Mouse (Mus musculus) neural tube, embryonic 14.5 days (tissue): ENCODE measurements around the gene Abcc1. TPM values are rescaled to one million over a fixed set of nuclear protein-coding genes. Genes with fewer than 3 reads are reported as not detected.

Experiments used
- ATAC-seq: fragments of 200-750 bp; cut with Nextera tagmentation; 2 replicates; pipeline ENCODE4 v1.8.0; 2017; ENCODE audit warnings: low read depth, mild to moderate bottlenecking, moderate TSS enrichment, moderate library complexity
- H3K27ac ChIP-seq: fragments of 300-500 bp; sonication (generic); 2 replicates; pipeline ENCODE4 v1.5.1; 2014; ENCODE audit warnings: low read depth, mild to moderate bottlenecking, control low read depth, low read length, moderate library complexity, mixed read lengths
- H3K27me3 ChIP-seq: fragments of 300-500 bp; sonication (generic); 2 replicates; pipeline ENCODE4 v1.6.1; 2014; ENCODE audit warnings: low read length; ENCODE audit not compliant: control insufficient read depth, insufficient read depth
- H3K36me3 ChIP-seq: fragments of 300-500 bp; sonication (generic); 2 replicates; pipeline ENCODE4 v1.6.1; 2014; ENCODE audit warnings: low read length, mixed read lengths; ENCODE audit not compliant: control insufficient read depth, insufficient read depth
- H3K4me1 ChIP-seq: fragments of 300-500 bp; sonication (generic); 2 replicates; pipeline ENCODE4 v1.6.1; 2014; ENCODE audit warnings: low read length; ENCODE audit not compliant: control insufficient read depth, insufficient read depth
- H3K4me2 ChIP-seq: fragments of 300-500 bp; sonication (generic); 2 replicates; pipeline ENCODE4 v1.6.1; 2014; ENCODE audit warnings: mild to moderate bottlenecking, low read depth, low read length, control low read depth
- H3K4me3 ChIP-seq: fragments of 300-500 bp; sonication (generic); 2 replicates; pipeline ENCODE4 v1.5.1; 2014; ENCODE audit warnings: low read depth, low read length, control low read depth, mixed read lengths
- H3K9ac ChIP-seq: fragments of 300-500 bp; sonication (generic); replicated peaks from 2 replicates; pipeline ENCODE4 v1.6.1; 2014; ENCODE audit warnings: low read depth, mild to moderate bottlenecking, control low read depth, low read length, mixed read lengths
- H3K9me3 ChIP-seq: fragments of 300-500 bp; sonication (generic); 2 replicates; pipeline ENCODE4 v1.6.1; 2016; ENCODE audit warnings: low read length; ENCODE audit not compliant: control insufficient read depth
- WGBS: fragments of 180-500 bp; shearing (Covaris S2); extraction: QIAGEN DNeasy Blood & Tissue Kit; methylation state at CpG from one replicate; pipeline ENCODE4 v1.1.7; 2014; 5-methylcytosine and 5-hydroxymethylcytosine counted together
- polyA plus RNA-seq: library from polyadenylated mRNA; unstranded; fragments of >200 nt; fragmentation: Nextera tagmentation; extraction: Ambion mirVana; gene quantifications from 2 replicates; pipeline ENCODE4 v1.2.1, GENCODE M21; 2014

Gene Abcc1
- polyA plus RNA-seq, 1 experiment from 2014 or later: 9.9 TPM

- no peaks in the 10 kb centered on the region for H3K9me3 ChIP-seq
- no peak overlapping the region for H3K4me3 ChIP-seq
- no peaks in the 10 kb centered on the region for H3K36me3 ChIP-seq
- H3K27ac ChIP-seq: no peak overlapping the region
- ATAC-seq: no peak
- no peaks in the 10 kb centered on the region for H3K4me1 ChIP-seq
- no peak overlapping the region for H3K9ac ChIP-seq
- 96% methylated on average over 4 of the region's 4 CpGs for WGBS
- no peak overlapping the region for H3K4me2 ChIP-seq
- H3K27me3 ChIP-seq: no peaks in the 10 kb centered on the region
Measured at GRCm38 (mm10) chr16:14399303-14399702, 37.9 kb downstream of the Abcc1 start.

- Histone ChIP-seq H3K9me3 (no peaks in the 10 kb centered on the region), H3K36me3 (peaks cover 7% of the 10 kb centered on the region; the same call in 1 of the 2 replicates), H3K27ac (no peak overlapping the region), H3K4me2 (no peak overlapping the region), H3K4me1 (no peaks in the 10 kb centered on the region), H3K27me3 (no peaks in the 10 kb centered on the region), H3K9ac (no peak overlapping the region), H3K4me3 (no peak overlapping the region)
- WGBS: 99% methylated on average over 2 of the region's 2 CpGs
- ATAC-seq: no peak
Measured at GRCm38 (mm10) chr16:14403507-14403906, 42.1 kb downstream of the Abcc1 start.

- Histone ChIP-seq H3K36me3 (peaks cover 7% of the 10 kb centered on the region; the same call in 1 of the 2 replicates), H3K4me2 (no peak overlapping the region)
Measured at GRCm38 (mm10) chr16:14405636-14406035, 44.3 kb downstream of the Abcc1 start.

GRCm38 (mm10) chr16:14409124-14409523, 47.8 kb downstream of the Abcc1 start:
- Histone ChIP-seq H3K4me3 (no peak overlapping the region), H3K36me3 (peaks cover 7% of the 10 kb centered on the region; the same call in 1 of the 2 replicates)
- 92% methylated on average over 2 of the region's 2 CpGs for WGBS

More at GRCm38 (mm10) chr16:14405636-14406035, 44.3 kb downstream of the Abcc1 start:
- no peaks in the 10 kb centered on the region for H3K27me3 ChIP-seq
- no peak overlapping the region for H3K4me3 ChIP-seq
- WGBS: 96% methylated on average over 6 of the region's 6 CpGs
- H3K9me3 ChIP-seq: no peaks in the 10 kb centered on the region
- H3K9ac ChIP-seq: no peak overlapping the region
- ATAC-seq: no peak
- H3K27ac ChIP-seq: no peak overlapping the region
- H3K4me1 ChIP-seq: no peaks in the 10 kb centered on the region

GRCm38 (mm10) chr16:14409776-14410175, 48.4 kb downstream of the Abcc1 start:
- ATAC-seq: no peak

More at GRCm38 (mm10) chr16:14409124-14409523, 47.8 kb downstream of the Abcc1 start:
- H3K4me1 ChIP-seq: no peaks in the 10 kb centered on the region
- H3K27me3 ChIP-seq: no peaks in the 10 kb centered on the region
- no peak for ATAC-seq
- no peak overlapping the region for H3K27ac ChIP-seq
- H3K9me3 ChIP-seq: no peaks in the 10 kb centered on the region
- H3K4me2 ChIP-seq: no peak overlapping the region
- no peak overlapping the region for H3K9ac ChIP-seq

GRCm38 (mm10) chr16:14410611-14411010, 49.3 kb downstream of the Abcc1 start:
- Histone ChIP-seq H3K4me2 (no peak overlapping the region), H3K4me3 (no peak overlapping the region), H3K9me3 (no peaks in the 10 kb centered on the region), H3K27ac (no peak overlapping the region), H3K4me1 (no peaks in the 10 kb centered on the region), H3K27me3 (no peaks in the 10 kb centered on the region), H3K36me3 (peaks cover under 1% of the 10 kb centered on the region; the same call in 1 of the 2 replicates), H3K9ac (no peak overlapping the region)
- 95% methylated on average over 7 of the region's 7 CpGs for WGBS
- no peak for ATAC-seq

More at GRCm38 (mm10) chr16:14409776-14410175, 48.4 kb downstream of the Abcc1 start:
- peaks cover 7% of the 10 kb centered on the region; the same call in 1 of the 2 replicates for H3K36me3 ChIP-seq
- no peak overlapping the region for H3K27ac ChIP-seq
- 91% methylated on average over 3 of the region's 3 CpGs for WGBS
- no peaks in the 10 kb centered on the region for H3K27me3 ChIP-seq
- H3K4me2 ChIP-seq: no peak overlapping the region
- H3K4me1 ChIP-seq: no peaks in the 10 kb centered on the region
- H3K9me3 ChIP-seq: no peaks in the 10 kb centered on the region
- no peak overlapping the region for H3K9ac ChIP-seq
- no peak overlapping the region for H3K4me3 ChIP-seq

DNA sequence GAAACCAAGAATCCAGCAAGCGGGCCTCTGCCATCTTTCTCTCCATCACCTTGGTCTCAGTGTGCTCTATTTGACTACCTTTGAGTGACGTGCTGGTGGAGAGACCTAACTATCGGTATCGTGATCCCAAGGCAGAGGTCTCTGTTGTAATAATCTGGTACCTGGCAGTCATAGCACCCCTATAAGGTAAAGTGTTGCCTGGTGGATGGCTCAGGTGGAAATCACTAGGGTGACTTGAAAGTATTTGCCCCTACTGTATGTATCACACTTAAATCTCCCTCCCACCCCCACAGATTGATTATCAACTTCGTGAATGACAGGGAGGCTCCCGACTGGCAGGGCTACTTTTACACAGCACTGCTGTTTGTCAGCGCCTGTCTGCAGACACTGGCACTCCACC, 49.8 kb downstream of the Abcc1 start:
- H3K27ac ChIP-seq: no peak overlapping the region
- no peak for ATAC-seq
- no peak overlapping the region for H3K4me3 ChIP-seq
- H3K9ac ChIP-seq: no peak overlapping the region
- H3K27me3 ChIP-seq: no peaks in the 10 kb centered on the region
- H3K4me2 ChIP-seq: no peak overlapping the region
- no peaks in the 10 kb centered on the region; the same call in 1 of the 2 replicates for H3K36me3 ChIP-seq
- WGBS: 96% methylated on average over 7 of the region's 7 CpGs
- H3K4me1 ChIP-seq: no peaks in the 10 kb centered on the region
- H3K9me3 ChIP-seq: no peaks in the 10 kb centered on the region

DNA sequence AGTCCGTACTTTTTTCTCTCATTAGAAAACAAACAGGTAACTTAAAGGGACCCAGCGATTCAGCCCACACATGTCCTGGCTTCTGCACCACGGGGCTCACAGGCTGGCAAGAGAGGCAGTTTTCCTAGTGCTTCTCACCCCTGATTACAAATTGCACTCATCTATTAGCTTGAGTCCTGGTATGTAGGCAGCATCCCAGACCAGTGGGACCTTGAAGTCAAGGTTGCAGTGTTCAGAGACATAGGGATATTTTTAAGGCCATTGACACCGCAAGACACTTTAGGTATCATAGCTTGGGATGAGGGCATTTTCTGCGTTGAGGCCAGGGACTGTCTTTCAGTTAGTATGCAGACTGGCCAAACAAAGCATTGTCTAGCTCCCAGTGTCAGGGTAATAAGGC, 51.2 kb downstream of the Abcc1 start:
- 94% methylated on average over 5 of the region's 5 CpGs for WGBS
- Histone ChIP-seq H3K36me3 (no peaks in the 10 kb centered on the region; the same call in 1 of the 2 replicates), H3K4me3 (no peak overlapping the region), H3K27me3 (no peaks in the 10 kb centered on the region), H3K4me2 (no peak overlapping the region), H3K4me1 (no peaks in the 10 kb centered on the region), H3K9me3 (no peaks in the 10 kb centered on the region), H3K27ac (no peak overlapping the region), H3K9ac (no peak overlapping the region)
- no peak for ATAC-seq

DNA sequence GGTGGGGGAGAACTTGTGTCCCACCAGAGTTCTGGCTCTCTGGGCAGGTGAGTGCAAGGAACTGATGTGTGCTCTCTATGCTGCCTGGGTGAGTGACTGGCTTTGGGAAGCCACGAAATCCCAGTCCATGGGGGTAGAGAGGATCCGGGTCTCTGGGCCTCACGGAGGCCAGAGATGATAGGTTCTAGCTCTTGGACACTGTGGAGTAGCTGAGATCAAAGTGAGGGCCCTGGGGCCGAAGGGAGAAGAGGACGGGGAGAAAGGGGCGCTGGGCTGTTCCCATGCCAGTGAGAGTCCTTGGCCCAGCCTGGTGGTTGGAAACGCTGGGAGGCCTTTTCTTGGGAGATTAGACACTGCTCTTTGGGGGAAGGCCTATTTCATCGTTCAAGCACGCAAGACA, 53.8 kb downstream of the Abcc1 start:
- no peaks in the 10 kb centered on the region for H3K9me3 ChIP-seq
- no peak for ATAC-seq
- H3K27ac ChIP-seq: no peak overlapping the region
- no peak overlapping the region for H3K9ac ChIP-seq
- no peaks in the 10 kb centered on the region for H3K27me3 ChIP-seq
- peaks cover 5% of the 10 kb centered on the region for H3K36me3 ChIP-seq
- 93% methylated on average over 9 of the region's 9 CpGs for WGBS
- H3K4me1 ChIP-seq: no peaks in the 10 kb centered on the region
- H3K4me2 ChIP-seq: no peak overlapping the region
- no peak overlapping the region for H3K4me3 ChIP-seq
